Mouse (Mus musculus) CD4-positive naive resting alpha-beta T cell, adult 76 days (primary cell): ENCODE measurements around the gene Prss34. TPM values are rescaled to one million over a fixed set of nuclear protein-coding genes. Genes with fewer than 3 reads are reported as not detected.

Experiments used
- total RNA-seq: library from RNA; stranded (reverse); gene quantifications from one replicate; pipeline ENCODE4 v1.2.4, GENCODE M21; 2023

Gene Prss34
- 1.1 TPM for total RNA-seq

GRCm38 (mm10) chr17:25298094-25298493 is at the start of gene Prss34:
Gene Prss34, plus strand, starts transcription at chr17:25298394.

GRCm38 (mm10) chr17:25256140-25256754 is 41.9 kb upstream of the Prss34 start, which contains the start of gene Baiap3:
Gene Baiap3, minus strand, starts transcription at chr17:25256364.

DNA sequence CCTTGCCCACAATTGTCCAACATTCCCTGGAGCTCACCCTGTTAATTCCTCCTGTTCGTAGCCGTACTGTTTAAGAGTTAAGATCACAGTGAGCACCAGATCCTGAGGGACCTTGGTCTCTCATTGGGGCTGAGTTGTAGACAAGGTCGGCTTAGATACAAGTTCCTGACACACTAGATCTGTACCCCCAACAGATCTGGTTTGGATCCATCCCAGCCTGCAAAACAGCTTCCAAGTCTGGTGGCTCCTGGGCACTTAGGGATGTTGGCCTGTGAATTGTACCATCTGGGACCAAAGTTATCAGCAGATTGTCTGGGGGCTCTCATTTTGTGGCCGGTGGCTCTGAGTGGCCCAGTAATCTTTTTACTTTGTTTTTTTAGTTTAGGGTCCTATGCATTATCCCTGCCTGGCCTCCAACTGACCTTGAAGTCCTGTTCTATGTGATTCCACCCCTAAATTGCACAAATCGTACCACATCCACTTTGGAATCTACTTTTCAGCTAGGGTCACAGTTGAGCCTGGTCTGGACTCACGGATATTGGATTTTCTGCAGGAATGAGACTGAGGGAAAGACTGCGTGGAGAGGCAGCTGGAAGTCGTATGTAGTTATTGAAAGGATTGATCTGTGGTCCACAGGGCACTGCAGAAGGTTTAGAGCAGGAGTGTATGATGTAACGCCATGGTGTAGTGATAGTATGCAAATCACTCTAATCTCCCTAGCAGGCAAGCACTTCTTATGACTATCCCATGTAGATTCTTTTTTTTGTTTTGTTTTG is 23.4 kb upstream of the Prss34 start, which contains the start of gene Ube2i:
TSS of gene Ube2i (minus strand) at position 52 of the 776 bp plus-strand sequence.

GRCm38 (mm10) chr17:25308346-25308745 is 10.2 kb downstream of the Prss34 start, which contains the start of gene Prss28:
Gene Prss28, plus strand, starts transcription at chr17:25308646.

GRCm38 (mm10) chr17:25318354-25318753 is 20.2 kb downstream of the Prss34 start, which contains the start of gene Prss29:
Gene Prss29, plus strand, starts transcription at chr17:25318654.

GRCm38 (mm10) chr17:25345462-25345861 is 47.3 kb downstream of the Prss34 start, which contains the start of gene Tpsab1:
Gene Tpsab1, minus strand, starts transcription at chr17:25345562.

Other genes with a start within 250 kb of the Prss34 start
- not detected for gene Tmem204, start 214.8 kb upstream of the Prss34 start, total RNA-seq
- gene Telo2, start 182.4 kb upstream of the Prss34 start, total RNA-seq = 37.1 TPM
- not detected for gene Ptx4, start 177.6 kb upstream of the Prss34 start, total RNA-seq
- gene Clcn7, start 165.0 kb upstream of the Prss34 start, total RNA-seq = 33.9 TPM
- 0.29 TPM for gene Ccdc154, start 135.9 kb upstream of the Prss34 start, total RNA-seq
- gene Gm38655, start 122.9 kb upstream of the Prss34 start, total RNA-seq = not detected
- 10.6 TPM for gene BC003965, start 113.8 kb upstream of the Prss34 start, total RNA-seq
- 97.5 TPM for gene Unkl, start 110.0 kb upstream of the Prss34 start, total RNA-seq
- gene Gnptg, start 58.3 kb upstream of the Prss34 start, total RNA-seq = 37.9 TPM
- gene Tsr3, start 58.2 kb upstream of the Prss34 start, total RNA-seq = 17.6 TPM
- gene Baiap3, start 42.0 kb upstream of the Prss34 start, total RNA-seq = 5.7 TPM
- gene Ube2i, start 23.8 kb upstream of the Prss34 start, total RNA-seq = 448 TPM
- gene Prss28, start 10.3 kb downstream of the Prss34 start, total RNA-seq = not detected
- gene Prss29, start 20.3 kb downstream of the Prss34 start, total RNA-seq = not detected
- not detected for gene Tpsab1, start 47.2 kb downstream of the Prss34 start, total RNA-seq
- gene Tpsb2, start 67.9 kb downstream of the Prss34 start, total RNA-seq = not detected
- gene Tpsg1, start 70.9 kb downstream of the Prss34 start, total RNA-seq = not detected
- gene Cacna1h, start 135.4 kb downstream of the Prss34 start, total RNA-seq = 1.1 TPM
- gene Tekt4, start 156.2 kb downstream of the Prss34 start, total RNA-seq = not detected
- not detected for gene Sstr5, start 198.9 kb downstream of the Prss34 start, total RNA-seq